Mouse (Mus musculus) kidney, adult 2 months (tissue): ENCODE measurements around the gene Il6ra.
"Not testable (repeated sequence)": the region's sequence is repeated elsewhere in the genome, so short reads cannot be mapped to it uniquely, and the experiment has no call there.

Experiments used
- CTCF ChIP-seq: fragments of 200-500 bp; conservative IDR thresholded peaks from 2 replicates; pipeline ENCODE4 v1.5.1; 2011; ENCODE audit warnings: low read depth, mild to moderate bottlenecking, control low read depth, low read length, moderate library complexity, mixed read lengths; ENCODE audit not compliant: insufficient read depth, insufficient read length
- POLR2A ChIP-seq: fragments of 200-500 bp; IDR thresholded peaks from one replicate; pipeline ENCODE4 v1.6.1; 2011; ENCODE audit warnings: low read depth, low read length, control low read depth

DNA sequence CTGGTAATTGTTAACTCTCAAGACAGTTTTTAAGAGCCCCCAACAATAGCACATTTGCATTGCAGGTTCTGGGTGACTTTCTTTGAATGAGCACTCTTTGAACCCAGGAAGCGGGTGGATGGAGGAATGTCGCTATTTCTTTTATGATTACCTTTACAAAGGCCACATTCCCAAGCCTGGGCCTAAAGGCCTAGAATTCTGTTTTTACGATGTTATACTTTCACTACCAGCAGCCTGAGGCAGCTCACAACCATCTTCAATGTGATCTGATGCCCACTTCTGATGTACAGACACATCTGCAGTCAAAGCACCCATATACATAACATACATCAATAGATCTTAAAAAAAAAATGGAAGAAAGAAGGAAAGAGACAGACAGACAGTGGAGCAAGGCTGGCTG lies 49.7 kb downstream of the Il6ra start:
- TF ChIP-seq CTCF, POLR2A: not testable (repeated sequence)
